Comparison of ENCODE assay signal across 16 mouse cellular contexts in the genomic region with DNA sequence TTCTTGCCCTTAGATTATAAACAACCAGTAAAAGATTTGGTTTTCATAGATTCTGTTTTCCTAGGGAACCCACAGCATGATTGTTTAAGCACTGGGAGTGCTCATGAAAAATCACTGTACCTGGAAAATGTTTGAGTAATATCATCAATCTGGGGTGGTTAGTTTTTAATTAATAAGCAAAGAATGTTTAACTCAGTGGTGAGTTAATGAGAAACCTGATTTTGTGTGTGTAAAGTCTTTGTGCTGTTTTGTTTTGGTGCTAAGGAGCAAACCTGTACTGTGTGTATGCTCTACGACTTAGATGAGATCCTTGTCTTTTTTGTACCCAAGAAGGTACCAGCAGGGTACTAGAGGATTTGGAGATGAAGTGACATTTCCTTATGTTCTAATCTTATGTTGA.
"Had no signal": no experiment of that assay in that cellular context is flagged by ENCODE, and none has a peak within 500 bp of the region (broad histone marks: within the 10 kb centered on the region; RNA-seq: fewer than 3 reads in every experiment).

No protein-coding gene starts in this region.

- H3K4me3 ChIP-seq: neural tube, embryonic 13.5 days; neural tube, embryonic 15.5 days; stomach, embryonic 15.5 days had no signal

- H3K4me1 ChIP-seq: neural tube, embryonic 13.5 days; neural tube, embryonic 15.5 days; stomach, embryonic 15.5 days had no signal

- H3K9ac ChIP-seq: neural tube, embryonic 13.5 days; neural tube, embryonic 15.5 days; stomach, embryonic 15.5 days had no signal

- H3K4me2 ChIP-seq: neural tube, embryonic 13.5 days; neural tube, embryonic 15.5 days; stomach, embryonic 15.5 days had no signal

- H3K9me3 ChIP-seq: neural tube, embryonic 13.5 days; neural tube, embryonic 15.5 days; stomach, embryonic 15.5 days had no signal

- H3K27ac ChIP-seq: neural tube, embryonic 13.5 days; neural tube, embryonic 15.5 days; stomach, embryonic 15.5 days; stomach, postnatal 0 days had no signal

- DNase-seq: retina, postnatal 1 day; right cerebral cortex, adult 18-20 months; right cerebral cortex, postnatal 14 days; right cerebral cortex, postnatal 25 days; right cerebral cortex, postnatal 4 days; spleen, adult 18-20 months; thymus, adult 18-20 months; thymus, adult 2 months; thymus, postnatal 14 days; thymus, postnatal 25 days; thymus, postnatal 36 days; thymus, postnatal 4 days had no signal

- H3K36me3 ChIP-seq: neural tube, embryonic 13.5 days; neural tube, embryonic 15.5 days; stomach, embryonic 15.5 days had no signal

- H3K27me3 ChIP-seq: neural tube, embryonic 13.5 days; neural tube, embryonic 15.5 days; stomach, embryonic 15.5 days had no signal
